Mouse (Mus musculus) duodenum, adult 2 months (tissue): ENCODE results near the gene Ces3a. TPM values are rescaled to one million over a fixed set of nuclear protein-coding genes. Genes with fewer than 3 reads are reported as not detected.

ENCODE experiments used
- polyA plus RNA-seq: library from polyadenylated mRNA; depleted of rRNA; stranded (reverse); fragments of >200 nt; gene quantifications from 2 replicates; pipeline ENCODE4 v1.2.3, GENCODE M21; 2012; ENCODE audit warnings: low replicate concordance; rRNA removed

Gene Ces3a
- polyA plus RNA-seq = 0.59 and 1.7 TPM in 2 replicates

GRCm38 (mm10) chr8:105048371-105048854 lies at the start of gene Ces3a:
Gene Ces3a, plus strand, starts transcription at chr8:105048601.

DNA sequence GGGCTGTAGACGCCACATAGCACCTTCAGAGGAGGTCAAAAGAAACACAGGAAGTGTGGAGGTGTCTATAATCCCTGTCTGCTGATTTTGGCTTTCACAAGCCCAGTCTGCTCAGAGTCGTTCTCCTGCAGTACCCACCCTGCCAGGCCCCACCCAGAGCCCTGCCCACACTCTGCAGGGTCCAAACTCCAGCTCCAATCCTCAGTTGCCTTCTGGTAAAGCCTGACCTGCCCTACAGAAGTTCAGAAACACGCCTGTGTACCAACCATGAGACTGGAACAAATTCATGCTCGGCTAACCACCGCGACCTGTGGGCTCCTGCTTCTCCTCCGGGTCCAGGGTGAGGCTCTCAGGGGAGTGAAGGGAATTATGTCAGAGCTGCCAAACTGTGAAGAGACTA lies 47.8 kb upstream of the Ces3a start, which contains the start of gene Ces2h:
Ces2h (plus strand) TSS at position 268 of the 400 bp plus-strand sequence.

GRCm38 (mm10) chr8:105083449-105084050 lies 35.1 kb downstream of the Ces3a start, which contains the start of gene Ces3b:
Gene Ces3b, plus strand, starts transcription at chr8:105083753.

Other genes starting within 250 kb of the Ces3a start
- gene Ces2b, start 217.0 kb upstream of the Ces3a start, polyA plus RNA-seq = 1.4 and 11.3 TPM in 2 replicates
- 256 and 442 TPM in 2 replicates for gene Ces2c, start 201.5 kb upstream of the Ces3a start, polyA plus RNA-seq
- 386 and 876 TPM in 2 replicates for gene Ces2e, start 122.3 kb upstream of the Ces3a start, polyA plus RNA-seq
- 0.11 and 0.20 TPM in 2 replicates for gene Ces2f, start 101.2 kb upstream of the Ces3a start, polyA plus RNA-seq
- 15.2 and 68.9 TPM in 2 replicates for gene Ces2g, start 86.9 kb upstream of the Ces3a start, polyA plus RNA-seq
- gene Ces2h, start 47.7 kb upstream of the Ces3a start, polyA plus RNA-seq = 1.2 and 1.4 TPM in 2 replicates
- gene Ces3b, start 35.2 kb downstream of the Ces3a start, polyA plus RNA-seq = 0.22 TPM in 1 of 2 replicates, not detected in the other
- gene Ces4a, start 83.2 kb downstream of the Ces3a start, polyA plus RNA-seq = not detected in 2 replicates
- gene Cbfb, start 122.1 kb downstream of the Ces3a start, polyA plus RNA-seq = 2.2 and 2.7 TPM in 2 replicates
- gene D230025D16Rik, start 176.5 kb downstream of the Ces3a start, polyA plus RNA-seq = 8.2 and 10.4 TPM in 2 replicates
- gene B3gnt9, start 206.6 kb downstream of the Ces3a start, polyA plus RNA-seq = 9.6 and 16.2 TPM in 2 replicates
- gene Tradd, start 216.0 kb downstream of the Ces3a start, polyA plus RNA-seq = 62.3 and 127 TPM in 2 replicates
- 13.1 and 36.2 TPM in 2 replicates for gene Fbxl8, start 216.0 kb downstream of the Ces3a start, polyA plus RNA-seq
- gene Hsf4, start 221.2 kb downstream of the Ces3a start, polyA plus RNA-seq = 1.0 and 1.4 TPM in 2 replicates
- gene Nol3, start 227.5 kb downstream of the Ces3a start, polyA plus RNA-seq = 0.64 and 0.90 TPM in 2 replicates
- 0.97 and 2.4 TPM in 2 replicates for gene 4931428F04Rik, start 241.3 kb downstream of the Ces3a start, polyA plus RNA-seq
- 3.0 and 3.4 TPM in 2 replicates for gene Exoc3l, start 247.5 kb downstream of the Ces3a start, polyA plus RNA-seq
- gene E2f4, start 249.1 kb downstream of the Ces3a start, polyA plus RNA-seq = 107 and 138 TPM in 2 replicates